Mouse (Mus musculus) G1E-ER4 (cell line): ENCODE results near the gene Pex3. TPM values are rescaled to one million over a fixed set of nuclear protein-coding genes. Genes with fewer than 3 reads are reported as not detected.

Experiments used
- GATA1 ChIP-seq: IDR thresholded peaks from one replicate; pipeline ENCODE4 v1.8.0; 2012; ENCODE audit warnings: low read length, inconsistent platforms
- polyA plus RNA-seq: library from polyadenylated mRNA; stranded (reverse); fragments of >175 nt; gene quantifications from 2 replicates; pipeline ENCODE4 v1.2.3, GENCODE M21; 2012

Pex3 gene
- polyA plus RNA-seq, result 7.8 and 12.3 TPM in 2 replicates

- TF ChIP-seq GATA1, result no peak
These were observed at the start of gene Pex3, which contains the start of gene Adat2 for GRCm38 (mm10) chr10:13552646-13553497. Gene Pex3 (minus strand): TSS chr10:13553142. Gene Adat2 (plus strand): TSS chr10:13552894.

GRCm38 (mm10) chr10:13600926-13601325, 48.0 kb upstream of the Pex3 start:
- no peak for TF ChIP-seq GATA1

- TF ChIP-seq GATA1, result no peak
These were observed 44.5 kb upstream of the Pex3 start for GRCm38 (mm10) chr10:13597491-13597890.

DNA sequence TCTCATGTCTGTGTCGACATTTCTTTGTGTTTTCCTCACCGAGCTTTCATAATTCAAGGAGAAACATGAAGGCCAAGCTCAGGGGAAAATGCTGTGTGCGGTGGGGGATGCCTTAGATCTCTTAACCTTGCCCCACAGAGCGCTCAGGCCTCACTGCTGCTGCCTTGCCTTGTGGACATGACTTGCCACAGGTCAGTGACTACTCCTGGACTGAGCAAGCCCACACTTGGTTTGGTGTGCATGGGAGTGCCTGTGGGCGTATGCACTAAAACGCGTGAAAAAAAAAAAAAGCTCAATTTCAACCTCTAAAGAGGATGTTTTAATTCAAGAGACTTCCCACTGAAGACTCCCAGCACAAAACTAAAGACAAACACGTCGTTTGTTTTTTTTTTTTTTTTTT, 43.9 kb upstream of the Pex3 start:
- TF ChIP-seq GATA1, result no peak

DNA sequence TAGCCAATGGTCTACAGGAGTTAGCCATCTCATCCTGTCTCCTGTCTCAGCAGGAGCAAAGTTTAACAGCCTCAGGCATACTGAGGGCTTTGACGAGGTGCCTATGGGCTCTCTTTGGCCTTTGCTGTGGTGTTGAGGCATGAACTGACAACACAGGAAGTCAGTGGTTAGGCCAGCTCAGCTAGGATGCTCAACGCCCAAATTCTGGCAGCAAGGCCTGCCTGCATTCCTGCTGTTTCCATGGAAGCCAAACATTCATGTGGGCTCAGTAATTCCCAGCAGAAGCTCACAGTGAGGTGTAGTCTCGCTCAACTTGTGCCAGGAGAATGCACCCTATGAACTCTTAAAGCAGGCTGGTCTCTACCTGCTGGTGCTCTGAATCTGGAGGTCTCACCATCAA, 43.1 kb upstream of the Pex3 start:
- TF ChIP-seq GATA1, result no peak

DNA sequence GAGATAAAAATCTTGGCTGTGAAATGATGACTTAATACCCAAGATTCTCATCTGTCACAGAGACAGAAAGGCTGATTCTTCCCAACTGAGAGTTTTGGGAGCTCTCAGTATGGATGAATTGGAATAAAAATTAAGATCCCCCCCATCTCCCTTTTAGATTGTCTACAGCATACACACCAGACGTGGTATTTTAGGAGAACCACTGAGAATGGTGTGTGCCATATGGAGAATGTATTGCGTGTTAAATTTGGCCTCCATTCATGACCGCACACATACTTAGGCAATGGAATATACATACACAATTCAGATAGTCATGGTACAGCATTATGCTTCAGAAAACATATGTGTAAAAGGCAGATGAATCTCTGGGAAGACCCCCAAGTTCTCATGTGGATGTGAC, 40.6 kb upstream of the Pex3 start:
- TF ChIP-seq GATA1, result no peak

- TF ChIP-seq GATA1, result no peak
These were observed 39.3 kb upstream of the Pex3 start for GRCm38 (mm10) chr10:13592196-13592595.

DNA sequence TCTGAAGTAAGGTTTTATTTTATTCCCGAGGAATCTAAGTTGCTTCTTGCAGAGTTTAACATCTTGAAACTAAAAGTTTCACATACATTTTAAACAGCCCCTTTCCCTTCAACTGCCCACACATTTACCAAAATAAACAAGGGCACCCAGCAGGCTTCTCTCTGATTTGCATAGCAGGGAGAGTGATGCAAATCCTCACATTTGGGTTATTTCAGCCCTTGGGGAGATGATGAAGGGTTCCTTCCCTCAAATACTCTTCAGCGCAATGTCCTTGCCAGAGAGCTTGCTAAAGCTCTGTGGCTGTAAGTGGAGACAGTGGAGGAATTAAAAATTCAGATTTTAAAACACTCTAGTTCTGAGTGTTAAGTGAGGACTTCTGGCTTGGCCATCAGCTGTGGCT, 35.0 kb upstream of the Pex3 start:
- TF ChIP-seq GATA1, result no peak

- no peak for TF ChIP-seq GATA1
These were observed 24.2 kb upstream of the Pex3 start for GRCm38 (mm10) chr10:13577123-13577522.

- TF ChIP-seq GATA1, result no peak
These were observed 19.5 kb upstream of the Pex3 start for GRCm38 (mm10) chr10:13572410-13572809.

- TF ChIP-seq GATA1, result no peak
These were observed 19.1 kb upstream of the Pex3 start for GRCm38 (mm10) chr10:13572003-13572402.

- no peak for TF ChIP-seq GATA1
These were observed 18.0 kb upstream of the Pex3 start for GRCm38 (mm10) chr10:13570697-13571538.

DNA sequence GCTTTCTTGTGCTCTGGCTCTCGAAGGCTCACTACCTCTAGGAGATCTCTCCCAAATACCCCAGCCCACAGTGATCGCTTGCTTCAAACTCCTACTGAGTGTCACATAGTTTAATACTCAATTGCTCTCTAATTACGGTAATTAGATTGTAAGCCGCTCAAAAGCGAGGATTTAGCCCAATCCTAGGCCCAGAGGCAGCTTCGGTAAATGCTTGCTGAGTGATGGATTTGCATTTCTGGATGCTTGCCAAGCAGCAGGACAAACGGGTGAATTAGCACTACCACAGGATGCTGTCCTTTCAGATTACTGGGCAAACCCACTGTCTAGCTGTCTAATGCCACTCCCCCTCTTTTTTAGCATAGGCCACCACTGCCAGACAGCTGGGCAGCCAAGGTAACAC, 16.9 kb upstream of the Pex3 start:
- no peak for TF ChIP-seq GATA1

- no peak for TF ChIP-seq GATA1
These were observed 13.5 kb upstream of the Pex3 start for GRCm38 (mm10) chr10:13566393-13566792.

DNA sequence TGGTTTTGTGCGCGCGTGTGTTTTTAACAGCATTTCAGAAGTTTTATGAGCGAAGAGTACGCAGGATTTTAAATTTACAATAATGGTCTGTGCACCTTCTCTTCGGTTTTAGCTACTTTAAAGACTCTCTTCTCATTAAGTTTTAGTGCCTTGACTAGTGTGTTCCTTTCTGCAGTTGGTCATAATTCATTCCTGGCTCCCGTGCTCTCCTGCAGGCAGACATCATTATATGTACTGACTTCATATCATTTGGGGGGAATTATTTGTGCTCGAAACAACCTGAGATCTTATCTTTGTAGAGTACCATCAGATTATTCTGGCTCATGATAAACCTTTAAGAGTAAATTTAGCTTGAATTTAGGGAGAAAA, 12.1 kb upstream of the Pex3 start:
- no peak for TF ChIP-seq GATA1

- no peak for TF ChIP-seq GATA1
These were observed 11.6 kb upstream of the Pex3 start for GRCm38 (mm10) chr10:13564364-13565079.
